Mouse (Mus musculus): ENCODE data around the gene Slc6a17.

Gene Slc6a17

GRCm38 (mm10) chr3:107520931-107521330 is 3.1 kb upstream of the Slc6a17 start:
- no peak for DNase-seq

GRCm38 (mm10) chr3:107516776-107517630 is 815 bp downstream of the Slc6a17 start:
- no peak for DNase-seq

- DNase-seq: no peak
Observed at GRCm38 (mm10) chr3:107515989-107516388, 1.8 kb downstream of the Slc6a17 start.

- DNase-seq: no peak
Observed at GRCm38 (mm10) chr3:107511416-107511815, 6.4 kb downstream of the Slc6a17 start.

- no peak for DNase-seq
Observed at GRCm38 (mm10) chr3:107508696-107509095, 9.1 kb downstream of the Slc6a17 start.

- DNase-seq: no peak
Observed at GRCm38 (mm10) chr3:107507966-107508365, 9.9 kb downstream of the Slc6a17 start.

- DNase-seq: no peak
Observed at GRCm38 (mm10) chr3:107506531-107506930, 11.3 kb downstream of the Slc6a17 start.

- no peak for DNase-seq
Observed at GRCm38 (mm10) chr3:107505464-107506367, 12.1 kb downstream of the Slc6a17 start.

GRCm38 (mm10) chr3:107504542-107504941 is 13.3 kb downstream of the Slc6a17 start:
- DNase-seq: no peak

GRCm38 (mm10) chr3:107503716-107504115 is 14.1 kb downstream of the Slc6a17 start:
- DNase-seq: no peak

GRCm38 (mm10) chr3:107501702-107502151 is 16.1 kb downstream of the Slc6a17 start:
- peak; percentile 15 for DNase-seq

GRCm38 (mm10) chr3:107500301-107500700 is 17.5 kb downstream of the Slc6a17 start:
- no peak for DNase-seq

- DNase-seq: no peak
Observed at GRCm38 (mm10) chr3:107496086-107496850, 21.6 kb downstream of the Slc6a17 start.

- no peak for DNase-seq
Observed at GRCm38 (mm10) chr3:107495524-107495923, 22.3 kb downstream of the Slc6a17 start.

- DNase-seq: peak; percentile 72
Observed at GRCm38 (mm10) chr3:107491459-107491858, 26.4 kb downstream of the Slc6a17 start.

GRCm38 (mm10) chr3:107488637-107489036 is 29.2 kb downstream of the Slc6a17 start:
- no peak for DNase-seq

GRCm38 (mm10) chr3:107483290-107483689 is 34.5 kb downstream of the Slc6a17 start:
- DNase-seq: no peak

GRCm38 (mm10) chr3:107480660-107481059 is 37.2 kb downstream of the Slc6a17 start:
- DNase-seq: no peak

- DNase-seq: peak; percentile 60
Observed at GRCm38 (mm10) chr3:107472198-107472597, 45.6 kb downstream of the Slc6a17 start.

- DNase-seq: no peak
Observed at GRCm38 (mm10) chr3:107469059-107469458, 48.8 kb downstream of the Slc6a17 start.

GRCm38 (mm10) chr3:107468106-107468505 is 49.7 kb downstream of the Slc6a17 start:
- no peak for DNase-seq

- peak; percentile 85 for DNase-seq
Observed at GRCm38 (mm10) chr3:107466577-107466976, 51.2 kb downstream of the Slc6a17 start.

- peak; percentile 74 for DNase-seq
Observed at GRCm38 (mm10) chr3:107462160-107462559, 55.7 kb downstream of the Slc6a17 start.

All from lung, postnatal 10 days (tissue).